23 mouse cellular contexts compared by ENCODE assay signal in genomic region chr4:72901566-72901965, GRCm38 (mm10). TPM values are rescaled to one million over a fixed set of nuclear protein-coding genes. Genes with fewer than 3 reads are reported as not detected.
DNase-seq lines count a peak whose midpoint lies in the region; ATAC-seq lines count a peak whose summit lies in the region.
"Had no signal": no experiment of that assay in that cellular context is flagged by ENCODE, and none has a peak within 500 bp of the region (broad histone marks: within the 10 kb centered on the region; RNA-seq: fewer than 3 reads in every experiment).

No protein-coding gene starts in this region.

- H3K27me3 ChIP-seq in forebrain, embryonic 11.5 days (ENCODE audit: control insufficient read depth, insufficient read depth, low read length), result no peaks in the 10 kb centered on the region
- H3K27me3 ChIP-seq: embryonic facial prominence, embryonic 15.5 days; heart, embryonic 12.5 days; hindbrain, embryonic 12.5 days; intestine, embryonic 15.5 days had no signal

- H3K36me3 ChIP-seq in forebrain, embryonic 11.5 days (ENCODE audit: control insufficient read depth, insufficient read depth, low read length), result no peaks in the 10 kb centered on the region
- H3K36me3 ChIP-seq: embryonic facial prominence, embryonic 15.5 days; forebrain, embryonic 10.5 days; G1E; heart, embryonic 12.5 days; hindbrain, embryonic 12.5 days; intestine, embryonic 15.5 days had no signal

- H3K27ac ChIP-seq in forebrain, embryonic 11.5 days (ENCODE audit: low read depth, low read length), result no peak overlapping the region
- H3K27ac ChIP-seq: embryonic facial prominence, embryonic 15.5 days; forebrain, embryonic 10.5 days; hindbrain, embryonic 12.5 days; intestine, embryonic 15.5 days had no signal

- DNase-seq in cerebellum, adult 11-12 months, result peak; percentile 33
- peak; percentile 77 for DNase-seq in left cerebral cortex, postnatal 4 days
- no peak for DNase-seq in left cerebral cortex, postnatal 10 days (ENCODE audit: extremely low spot score in 1 of 2, low spot score in 2 of 2)
- peak; percentile 85 to 91 for DNase-seq in cerebellum, postnatal 10 days
- DNase-seq in forebrain, embryonic 11.5 days (ENCODE audit: low spot score), result no peak
- DNase-seq in c-Kit-positive CD71-positive TER-119-positive erythroid progenitor cells, embryonic 14.5 days (ENCODE audit: low spot score), result no peak
- DNase-seq: adrenal gland, adult 8-10 months; adrenal gland, postnatal 36 days; B cell, adult 2 months; embryo, embryonic 11 days; gastrocnemius, postnatal 25 days; kidney, adult 2 months had no signal

- H3K9me3 ChIP-seq in forebrain, embryonic 11.5 days (ENCODE audit: control insufficient read depth, low read length), result no peaks in the 10 kb centered on the region
- H3K9me3 ChIP-seq: embryonic facial prominence, embryonic 15.5 days; forebrain, embryonic 10.5 days; hindbrain, embryonic 12.5 days; intestine, embryonic 15.5 days had no signal

- H3K9ac ChIP-seq in forebrain, embryonic 11.5 days (ENCODE audit: low read length), result no peak overlapping the region
- H3K9ac ChIP-seq: embryonic facial prominence, embryonic 15.5 days; heart, embryonic 12.5 days; hindbrain, embryonic 12.5 days; intestine, embryonic 15.5 days had no signal

- 81% methylated on average over 1 of the region's 1 CpGs for WGBS in forebrain, embryonic 11.5 days

- intact Hi-C loops in left cerebral cortex, postnatal 4 days (cut with DNase I), result no loop called here
- intact Hi-C loops in left cerebral cortex, postnatal 10 days (cut with DNase I), result no loop called here

- ATAC-seq in cerebellum, adult (ENCODE audit: insufficient number of reproducible peaks, low FRiP score, low TSS enrichment), result no peak
- ATAC-seq in forebrain, embryonic 11.5 days (replicated peaks; ENCODE audit: low FRiP score), result no peak
- ATAC-seq: CD4-positive, CD25-positive, alpha-beta regulatory T cell, adult 4 months; forebrain, embryonic 16.5 days; intestine, embryonic 15.5 days had no signal

- H3K4me3 ChIP-seq in forebrain, embryonic 11.5 days (ENCODE audit: low read depth, low read length), result no peak overlapping the region
- H3K4me3 ChIP-seq: embryonic facial prominence, embryonic 15.5 days; erythroblast, embryonic 14.5 days; forebrain, embryonic 10.5 days; heart, embryonic 12.5 days; hindbrain, embryonic 12.5 days; intestine, embryonic 15.5 days had no signal

- H3K4me2 ChIP-seq in forebrain, embryonic 11.5 days (ENCODE audit: low read depth, low read length, severe bottlenecking), result no peak overlapping the region
- H3K4me2 ChIP-seq: embryonic facial prominence, embryonic 15.5 days; heart, embryonic 12.5 days; hindbrain, embryonic 12.5 days; intestine, embryonic 15.5 days had no signal

- no peaks in the 10 kb centered on the region for H3K4me1 ChIP-seq in forebrain, embryonic 11.5 days (replicated peaks; ENCODE audit: control insufficient read depth, insufficient read depth, low read length)
- H3K4me1 ChIP-seq: embryonic facial prominence, embryonic 15.5 days; forebrain, embryonic 10.5 days; heart, embryonic 12.5 days; hindbrain, embryonic 12.5 days; intestine, embryonic 15.5 days had no signal

RNA-seq across cellular contexts. Expression of gene Aldoart1, which starts 49.1 kb away (rescaled TPM):
- total RNA-seq in left cerebral cortex, postnatal 4 days (2021), result not detected
- not detected for total RNA-seq in left cerebral cortex, postnatal 10 days (2021)
- polyA plus RNA-seq in forebrain, embryonic 11.5 days (2014; fragmentation: Nextera tagmentation; extraction: Ambion mirVana), result not detected in 2 replicates
- total RNA-seq: adrenal gland, adult 8-10 months; adrenal gland, postnatal 36 days; heart, adult 8-10 months had no signal
- polyA plus RNA-seq: embryonic facial prominence, embryonic 15.5 days; erythroblast, embryonic 14.5 days; forebrain, embryonic 16.5 days; heart, embryonic 12.5 days; hindbrain, embryonic 12.5 days had no signal

Comparison
In these comparisons a context has a peak if more than half of its experiments do, and no peak if none do; other contexts are left out.
1. DNase-seq: peak in cerebellum, adult 11-12 months (single experiment), left cerebral cortex, postnatal 4 days (single experiment) and cerebellum, postnatal 10 days (2 of 2); none in left cerebral cortex, postnatal 10 days (0 of 2), forebrain, embryonic 11.5 days (single experiment) and c-Kit-positive CD71-positive TER-119-positive erythroid progenitor cells, embryonic 14.5 days (single experiment).